Comparison of ENCODE assay signal across 8 mouse cellular contexts in the genomic region with DNA sequence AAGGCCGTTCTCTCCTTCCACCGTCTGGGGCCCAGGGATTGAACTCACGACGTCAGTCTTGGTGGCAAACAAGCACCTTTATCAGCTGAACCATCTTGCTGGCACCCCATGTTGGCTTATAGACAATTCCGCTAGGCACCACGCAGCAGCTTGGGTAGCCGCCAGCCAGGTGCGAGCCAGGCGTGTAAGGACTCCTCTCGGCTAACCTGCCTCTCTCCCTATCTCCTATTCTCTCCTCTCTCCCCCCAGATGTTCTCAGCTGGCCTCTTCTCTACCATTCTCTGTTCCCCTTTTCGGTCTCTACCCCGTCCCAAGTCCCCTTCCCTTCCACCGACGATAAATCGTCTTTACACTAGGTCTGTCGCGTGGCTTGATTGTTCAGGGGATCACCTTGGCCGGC. TPM values are rescaled to one million over a fixed set of nuclear protein-coding genes. Genes with fewer than 3 reads are reported as not detected.
DNase-seq lines count a peak whose midpoint lies in the region; ATAC-seq and TF ChIP-seq lines count a peak whose summit lies in the region.

No protein-coding gene starts in this region.

- TF ChIP-seq CTCF in olfactory bulb, adult 2 months (IDR thresholded peaks at IDR 0.05; ENCODE audit: insufficient read depth, low read depth, low read length) = no peak

- H3K4me3 ChIP-seq in erythroblast, embryonic 14.5 days (replicated peaks) = peak overlapping the region; percentile 92
- peak overlapping the region; percentile 97 for H3K4me3 ChIP-seq in limb, embryonic 13.5 days
- peak overlapping the region; percentile 64 for H3K4me3 ChIP-seq in olfactory bulb, adult 2 months (ENCODE audit: insufficient read depth, low read depth, low read length)

- peaks cover 24% of the 10 kb centered on the region for H3K36me3 ChIP-seq in erythroblast, embryonic 14.5 days (ENCODE audit: control insufficient read depth)
- peaks cover 20% of the 10 kb centered on the region for H3K36me3 ChIP-seq in limb, embryonic 13.5 days

- no peak for ATAC-seq in limb, embryonic 13.5 days (ENCODE audit: low FRiP score, low read depth)

- H3K27ac ChIP-seq in limb, embryonic 13.5 days = peak overlapping the region; percentile 52; the same call in 1 of the 2 replicates
- no peak overlapping the region for H3K27ac ChIP-seq in olfactory bulb, adult 2 months (ENCODE audit: insufficient read depth, low read depth, low read length)

- WGBS in limb, embryonic 13.5 days = 13% methylated on average over 18 of the region's 18 CpGs
- 12% methylated on average over 18 of the region's 18 CpGs for WGBS in olfactory bulb, adult 2 months

- peak; percentile 27 for DNase-seq in spleen, adult 12 weeks (ENCODE audit: low spot score)
- no peak for DNase-seq in spleen, postnatal 36 days (ENCODE audit: low spot score in 2 of 2)
- DNase-seq in kidney, postnatal 4 days = no peak
- DNase-seq in left cerebral cortex, adult 9 months (ENCODE audit: low spot score in 2 of 2) = no peak
- DNase-seq in adipocyte (ENCODE audit: low spot score) = no peak

- peaks cover 41% of the 10 kb centered on the region for H3K4me1 ChIP-seq in erythroblast, embryonic 14.5 days (ENCODE audit: control insufficient read depth)
- H3K4me1 ChIP-seq in limb, embryonic 13.5 days = peaks cover 22% of the 10 kb centered on the region
- peaks cover 9% of the 10 kb centered on the region for H3K4me1 ChIP-seq in olfactory bulb, adult 2 months (ENCODE audit: control insufficient read depth, insufficient read depth, low read length)

- peaks cover 3% of the 10 kb centered on the region; the same call in 1 of the 2 replicates for H3K9me3 ChIP-seq in erythroblast, embryonic 14.5 days (ENCODE audit: control insufficient read depth, low read length)
- no peaks in the 10 kb centered on the region; the same call in 1 of the 2 replicates for H3K9me3 ChIP-seq in limb, embryonic 13.5 days

- H3K9ac ChIP-seq in limb, embryonic 13.5 days = peak overlapping the region; percentile 80

- no peaks in the 10 kb centered on the region for H3K27me3 ChIP-seq in erythroblast, embryonic 14.5 days (ENCODE audit: control insufficient read depth)
- H3K27me3 ChIP-seq in limb, embryonic 13.5 days = no peaks in the 10 kb centered on the region

- peak overlapping the region; percentile 90 for H3K4me2 ChIP-seq in limb, embryonic 13.5 days (replicated peaks)

- no peak for TF ChIP-seq POLR2A in olfactory bulb, adult 2 months (IDR thresholded peaks at IDR 0.05; ENCODE audit: insufficient read depth, low read depth, low read length)

RNA-seq across cellular contexts. Expression of gene Ddost, which starts 0.8 kb away (rescaled TPM):
- 6.5 and 7.4 TPM in 2 replicates for polyA plus RNA-seq in erythroblast, embryonic 14.5 days (2012)
- 356 and 364 TPM in 2 replicates for polyA plus RNA-seq in limb, embryonic 13.5 days (2015; fragmentation: Nextera tagmentation; extraction: Ambion mirVana)
- 218 TPM in 1 of 2 replicates, not detected in the other for polyA plus RNA-seq in olfactory bulb, adult 2 months (2012; ENCODE audit: insufficient read depth, insufficient read length, low replicate concordance, missing spikeins)

RNA-seq across cellular contexts. Expression of gene Pink1, which starts 22.4 kb away (rescaled TPM):
- polyA plus RNA-seq in erythroblast, embryonic 14.5 days (2012) = 5.3 and 5.4 TPM in 2 replicates
- polyA plus RNA-seq in limb, embryonic 13.5 days (2015; fragmentation: Nextera tagmentation; extraction: Ambion mirVana) = 50.5 and 57.0 TPM in 2 replicates
- polyA plus RNA-seq in olfactory bulb, adult 2 months (2012; ENCODE audit: insufficient read depth, insufficient read length, low replicate concordance, missing spikeins) = not detected in 2 replicates

RNA-seq across cellular contexts. Expression of gene Kif17, which starts 53.5 kb away (rescaled TPM):
- 0.02 and 0.05 TPM in 2 replicates for polyA plus RNA-seq in erythroblast, embryonic 14.5 days (2012)
- polyA plus RNA-seq in limb, embryonic 13.5 days (2015; fragmentation: Nextera tagmentation; extraction: Ambion mirVana) = 1.2 and 1.4 TPM in 2 replicates
- not detected in 2 replicates for polyA plus RNA-seq in olfactory bulb, adult 2 months (2012; ENCODE audit: insufficient read depth, insufficient read length, low replicate concordance, missing spikeins)

RNA-seq across cellular contexts. Expression of gene Sh2d5, which starts 53.5 kb away (rescaled TPM):
- 0.19 and 0.24 TPM in 2 replicates for polyA plus RNA-seq in erythroblast, embryonic 14.5 days (2012)
- 0.85 and 0.87 TPM in 2 replicates for polyA plus RNA-seq in limb, embryonic 13.5 days (2015; fragmentation: Nextera tagmentation; extraction: Ambion mirVana)
- polyA plus RNA-seq in olfactory bulb, adult 2 months (2012; ENCODE audit: insufficient read depth, insufficient read length, low replicate concordance, missing spikeins) = not detected in 2 replicates
